Mouse (Mus musculus) heart, adult 2 months (tissue): ENCODE data around the gene Xpo4.

ENCODE experiments used
- CTCF ChIP-seq: fragments of 200-600 bp; IDR thresholded peaks from 2 replicates; pipeline ENCODE4 v1.8.1; 2022; ENCODE audit warnings: antibody characterized with exemption, mild to moderate bottlenecking, moderate library complexity
- EP300 ChIP-seq: fragments of 200-500 bp; IDR thresholded peaks from 2 replicates; pipeline ENCODE4 v1.6.1; 2011; ENCODE audit warnings: low read depth, low read length, control low read depth; ENCODE audit not compliant: insufficient read depth
- POLR2A ChIP-seq: fragments of 200-500 bp; IDR thresholded peaks from 2 replicates; pipeline ENCODE4 v1.6.1; 2011; ENCODE audit warnings: mild to moderate bottlenecking, low read depth, low read length, control low read depth; ENCODE audit not compliant: insufficient read depth

- no peak for TF ChIP-seq POLR2A
- no peak for TF ChIP-seq CTCF
- TF ChIP-seq EP300, result no peak
Measured at GRCm38 (mm10) chr14:57696066-57696465, 30.8 kb upstream of the Xpo4 start.
